In the genomic region with DNA sequence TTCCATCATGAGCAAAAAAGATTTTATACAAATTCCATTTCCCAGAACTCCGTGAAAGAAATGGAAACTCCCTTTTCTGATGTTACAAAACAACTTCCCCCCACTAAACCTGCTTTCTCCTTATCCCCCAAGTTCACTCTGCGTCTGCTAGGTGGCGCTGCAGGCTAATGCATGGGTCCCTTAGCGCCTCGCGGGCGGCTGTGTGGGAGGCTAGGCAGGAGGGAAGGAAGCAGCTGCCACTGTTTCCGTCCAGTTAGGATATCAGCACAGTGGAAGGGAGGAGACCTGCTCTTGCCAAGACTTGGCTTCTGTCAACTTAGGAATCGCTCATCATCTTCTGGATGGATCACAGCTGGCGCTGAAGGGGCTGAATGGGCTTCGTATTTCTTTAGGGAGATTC, we compare ENCODE assay signal across 8 mouse cellular contexts. TPM values are rescaled to one million over a fixed set of nuclear protein-coding genes. Genes with fewer than 3 reads are reported as not detected.
DNase-seq lines count a peak whose midpoint lies in the region; ATAC-seq and TF ChIP-seq lines count a peak whose summit lies in the region.

No protein-coding gene starts in this region.

- intact Hi-C loops in left cerebral cortex, adult 2 months (cut with DNase I): loop anchor here (1.0 to 2.0 kb wide), 3 partner anchors 219 to 533 kb away; no protein-coding TSS in a partner anchor

- H3K27ac ChIP-seq in left cerebral cortex, adult 2 months: no peak overlapping the region

- TF ChIP-seq CTCF in left cerebral cortex, adult 2 months (IDR thresholded peaks at IDR 0.05): peak; percentile 98

- peak; percentile 89 for ATAC-seq in megakaryocyte, adult 5-6 weeks (ENCODE audit: poor library complexity, severe bottlenecking)

- DNase-seq in T-cell, adult 2 months (ENCODE audit: low spot score): peak; percentile 4
- DNase-seq in cerebellum, postnatal 4 days (ENCODE audit: low spot score in 2 of 2): peak; percentile 80 to 93
- peak; percentile 92 for DNase-seq in gastrocnemius, postnatal 10 days
- peak; percentile 70 for DNase-seq in hindlimb bud, embryonic 11.5 days (ENCODE audit: extremely low spot score, low read depth, low spot score)
- peak; percentile 88 to 94 for DNase-seq in left cerebral cortex, adult 2 months (ENCODE audit: extremely low spot score in 1 of 2, low spot score in 2 of 2)
- DNase-seq in right cerebral cortex, adult 18-20 months: peak; percentile 91
- peak; percentile 85 for DNase-seq in urinary bladder, adult 2 months (ENCODE audit: low spot score)

- peak overlapping the region; percentile 25; the same call in 1 of the 2 replicates for H3K4me3 ChIP-seq in left cerebral cortex, adult 2 months

RNA-seq across cellular contexts. Expression of gene Osmr, which starts 34.9 kb away (rescaled TPM):
- 1 to 10 TPM; 5.5 to 7.5 TPM for total RNA-seq in gastrocnemius, postnatal 10 days (2021)
- total RNA-seq in left cerebral cortex, adult 2 months (2021): 1 to 10 TPM; 2.5 to 3.4 TPM
- 0.02 TPM in 1 of 2 replicates, not detected in the other for total RNA-seq in megakaryocyte, adult 5-6 weeks (2015)
- total RNA-seq in megakaryocyte, adult 5-6 weeks (2017): 0.77 TPM in 1 of 2 replicates, not detected in the other
- polyA plus RNA-seq in urinary bladder, adult 2 months (2012; rRNA removed): 29.6 and 29.8 TPM in 2 replicates

Comparison
In these comparisons a context has a peak if more than half of its experiments do, and no peak if none do; other contexts are left out.
1. DNase-seq: peak in every context shown above with its lines; median percentile 92 in gastrocnemius, postnatal 10 days; 91 in left cerebral cortex, adult 2 months; 91 in right cerebral cortex, adult 18-20 months; 86 in cerebellum, postnatal 4 days; 85 in urinary bladder, adult 2 months; 70 in hindlimb bud, embryonic 11.5 days; 4 in T-cell, adult 2 months.